Mouse (Mus musculus) bone marrow, adult 2 months (tissue): ENCODE results near the gene Stx3.

Experiments
- CTCF ChIP-seq: fragments of 200-500 bp; IDR thresholded peaks from 2 replicates; pipeline ENCODE4 v1.5.1; 2011; ENCODE audit warnings: low read length, control low read depth; ENCODE audit not compliant: control insufficient read depth, insufficient read depth
- POLR2A ChIP-seq: fragments of 200-500 bp; IDR thresholded peaks from 2 replicates; pipeline ENCODE4 v1.6.1; 2011; ENCODE audit warnings: low read depth, mild to moderate bottlenecking, control low read depth, low read length, borderline replicate concordance; ENCODE audit not compliant: control insufficient read depth

DNA sequence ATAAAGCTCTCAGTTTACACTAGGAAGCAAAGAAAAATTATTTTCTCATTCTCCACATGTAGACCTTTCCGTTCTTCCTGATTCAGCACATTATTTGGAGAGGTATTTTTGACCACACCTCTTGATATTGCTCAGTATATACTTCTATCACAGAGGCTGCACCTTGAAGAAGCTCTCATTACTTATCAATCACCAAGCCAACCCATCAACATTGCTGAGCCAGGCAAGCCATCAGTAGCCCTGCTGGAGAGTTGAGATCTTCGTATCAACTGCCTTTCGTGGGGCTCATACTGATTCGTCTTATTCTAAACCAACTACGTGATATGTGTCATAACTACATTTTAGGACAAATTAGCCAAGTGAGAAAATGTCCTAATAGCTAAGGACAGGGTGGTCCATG lies 91.9 kb downstream of the Stx3 start:
- no peak for TF ChIP-seq CTCF
- no peak for TF ChIP-seq POLR2A
